Mouse (Mus musculus) kidney, adult 2 months (tissue): ENCODE results near the gene Angel2. TPM values are rescaled to one million over a fixed set of nuclear protein-coding genes. Genes with fewer than 3 reads are reported as not detected.

Experiments used
- DNase-seq: peaks from one replicate; pipeline ENCODE4 v3.0.0; 2021
- H3K27ac ChIP-seq: fragments of 200-500 bp; 2 replicates; pipeline ENCODE4 v1.5.1; 2012; ENCODE audit warnings: low read depth, low read length, control low read depth, inconsistent platforms; ENCODE audit not compliant: insufficient read depth
- H3K27me3 ChIP-seq: fragments of 200-500 bp; replicated peaks from 2 replicates; pipeline ENCODE4 v1.6.1; 2012; ENCODE audit warnings: mild to moderate bottlenecking, moderate library complexity, low read length, inconsistent platforms; ENCODE audit not compliant: control insufficient read depth, insufficient read depth
- H3K36me3 ChIP-seq: fragments of 200-500 bp; 2 replicates; pipeline ENCODE4 v1.6.1; 2012; ENCODE audit warnings: mild to moderate bottlenecking, moderate library complexity, low read length, inconsistent platforms; ENCODE audit not compliant: control insufficient read depth, insufficient read depth
- H3K4me1 ChIP-seq: fragments of 200-500 bp; 2 replicates; pipeline ENCODE4 v1.6.1; 2011; ENCODE audit warnings: low read length; ENCODE audit not compliant: control insufficient read depth, insufficient read depth
- H3K4me3 ChIP-seq: fragments of 200-500 bp; 2 replicates; pipeline ENCODE4 v1.5.1; 2011; ENCODE audit warnings: mild to moderate bottlenecking, low read depth, low read length, control low read depth; ENCODE audit not compliant: insufficient read depth
- CTCF ChIP-seq: fragments of 200-500 bp; conservative IDR thresholded peaks from 2 replicates; pipeline ENCODE4 v1.5.1; 2011; ENCODE audit warnings: low read depth, mild to moderate bottlenecking, control low read depth, low read length, moderate library complexity, mixed read lengths; ENCODE audit not compliant: insufficient read depth, insufficient read length
- POLR2A ChIP-seq: fragments of 200-500 bp; IDR thresholded peaks from one replicate; pipeline ENCODE4 v1.6.1; 2011; ENCODE audit warnings: low read depth, low read length, control low read depth
- WGBS: fragments of 180-500 bp; shearing (Covaris S2); methylation state at CpG from one replicate; pipeline ENCODE4 v1.1.7; 2018; 5-methylcytosine and 5-hydroxymethylcytosine counted together
- polyA plus RNA-seq: library from polyadenylated mRNA; depleted of rRNA; stranded (reverse); fragments of >200 nt; gene quantifications from 2 replicates; pipeline ENCODE4 v1.2.3, GENCODE M21; 2012

The Angel2 gene
- polyA plus RNA-seq, 1 experiment = 26.6 TPM

GRCm38 (mm10) chr1:190951014-190951413 is 26.1 kb downstream of the Angel2 start:
- H3K27me3 ChIP-seq = no peaks in the 10 kb centered on the region
- H3K4me3 ChIP-seq = no peak overlapping the region
- WGBS = 88% methylated on average over 5 of the region's 5 CpGs
- TF ChIP-seq CTCF (no peak), POLR2A (no peak)
- DNase-seq = no peak
- no peaks in the 10 kb centered on the region; the same call in 1 of the 2 replicates for H3K36me3 ChIP-seq
- 0 out of 2 replicates have a peak, but pooled peaks cover 3% of the 10 kb centered on the region for H3K4me1 ChIP-seq
- no peak overlapping the region for H3K27ac ChIP-seq

DNA sequence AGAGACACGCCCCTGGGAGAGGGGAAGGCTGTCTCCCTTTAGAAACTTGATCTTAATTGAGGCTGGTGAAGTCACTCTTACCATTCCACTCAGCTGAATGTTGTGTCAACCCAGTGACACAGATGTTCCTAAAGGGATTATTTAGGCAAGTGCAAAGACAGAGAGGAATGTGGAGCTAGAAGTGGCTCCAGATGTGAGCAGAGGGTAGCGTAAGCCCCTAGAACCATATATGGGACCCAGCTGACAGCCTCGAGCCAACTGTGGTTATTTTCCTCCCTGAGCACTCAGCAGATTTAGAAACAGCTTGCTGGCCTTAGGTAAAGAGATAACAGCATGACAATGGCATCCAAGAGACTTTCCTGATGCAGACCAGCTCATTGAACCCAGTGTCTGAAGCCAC is 28.1 kb downstream of the Angel2 start:
- Histone ChIP-seq H3K27me3 (no peaks in the 10 kb centered on the region), H3K27ac (no peak overlapping the region), H3K36me3 (no peaks in the 10 kb centered on the region; the same call in 1 of the 2 replicates), H3K4me3 (no peak overlapping the region), H3K4me1 (0 out of 2 replicates have a peak, but pooled peaks cover 3% of the 10 kb centered on the region)
- no peak for DNase-seq
- 85% methylated on average over 3 of the region's 3 CpGs for WGBS
- TF ChIP-seq POLR2A (no peak), CTCF (no peak)

DNA sequence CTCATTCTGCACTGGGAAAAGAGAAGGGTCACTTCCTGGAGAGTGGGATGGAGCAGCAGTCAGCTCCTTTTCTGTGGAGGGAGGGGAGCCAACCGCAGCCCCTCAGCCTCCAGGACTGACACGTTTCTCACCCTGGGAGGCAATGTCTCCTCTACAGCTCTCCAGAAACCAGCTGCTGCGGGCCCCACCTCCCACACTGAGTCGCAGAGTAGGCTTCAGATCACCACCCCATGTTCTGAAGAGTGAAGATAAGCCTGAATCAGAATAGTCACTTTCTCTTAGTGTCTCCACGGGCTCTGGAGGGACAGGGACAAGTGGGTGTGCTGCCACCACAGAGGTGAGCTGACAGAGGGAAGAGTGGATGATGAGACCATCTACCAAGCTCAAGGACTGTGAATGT is 33.9 kb downstream of the Angel2 start:
- Histone ChIP-seq H3K36me3 (no peaks in the 10 kb centered on the region), H3K4me1 (no peaks in the 10 kb centered on the region), H3K27me3 (no peaks in the 10 kb centered on the region), H3K4me3 (no peak overlapping the region), H3K27ac (no peak overlapping the region)
- 79% methylated on average over 5 of the region's 5 CpGs for WGBS
- no peak for DNase-seq
- TF ChIP-seq POLR2A = no peak

- TF ChIP-seq CTCF = no peak
- no peak for TF ChIP-seq POLR2A
- H3K27me3 ChIP-seq = no peaks in the 10 kb centered on the region
- no peak overlapping the region for H3K4me3 ChIP-seq
- DNase-seq = no peak
- no peaks in the 10 kb centered on the region for H3K4me1 ChIP-seq
- no peaks in the 10 kb centered on the region for H3K36me3 ChIP-seq
- H3K27ac ChIP-seq = no peak overlapping the region
- 96% methylated on average over 3 of the region's 3 CpGs for WGBS
Measured at GRCm38 (mm10) chr1:190962760-190963159, 37.8 kb downstream of the Angel2 start.

- Histone ChIP-seq H3K4me3 (no peak overlapping the region), H3K36me3 (no peaks in the 10 kb centered on the region), H3K27me3 (no peaks in the 10 kb centered on the region), H3K4me1 (no peaks in the 10 kb centered on the region), H3K27ac (no peak overlapping the region)
- no peak for TF ChIP-seq CTCF
- no peak for TF ChIP-seq POLR2A
- 67% methylated on average over 15 of the region's 15 CpGs for WGBS
- peak; percentile 43 for DNase-seq
Measured at GRCm38 (mm10) chr1:190964992-190965780, 40.3 kb downstream of the Angel2 start.

GRCm38 (mm10) chr1:190968010-190968409 is 43.1 kb downstream of the Angel2 start:
- H3K27me3 ChIP-seq = no peaks in the 10 kb centered on the region
- H3K4me1 ChIP-seq = no peaks in the 10 kb centered on the region
- no peak for DNase-seq
- WGBS = 88% methylated on average over 7 of the region's 7 CpGs
- no peaks in the 10 kb centered on the region for H3K36me3 ChIP-seq
- H3K4me3 ChIP-seq = no peak overlapping the region
- TF ChIP-seq POLR2A (no peak), CTCF (no peak)
- no peak overlapping the region for H3K27ac ChIP-seq

DNA sequence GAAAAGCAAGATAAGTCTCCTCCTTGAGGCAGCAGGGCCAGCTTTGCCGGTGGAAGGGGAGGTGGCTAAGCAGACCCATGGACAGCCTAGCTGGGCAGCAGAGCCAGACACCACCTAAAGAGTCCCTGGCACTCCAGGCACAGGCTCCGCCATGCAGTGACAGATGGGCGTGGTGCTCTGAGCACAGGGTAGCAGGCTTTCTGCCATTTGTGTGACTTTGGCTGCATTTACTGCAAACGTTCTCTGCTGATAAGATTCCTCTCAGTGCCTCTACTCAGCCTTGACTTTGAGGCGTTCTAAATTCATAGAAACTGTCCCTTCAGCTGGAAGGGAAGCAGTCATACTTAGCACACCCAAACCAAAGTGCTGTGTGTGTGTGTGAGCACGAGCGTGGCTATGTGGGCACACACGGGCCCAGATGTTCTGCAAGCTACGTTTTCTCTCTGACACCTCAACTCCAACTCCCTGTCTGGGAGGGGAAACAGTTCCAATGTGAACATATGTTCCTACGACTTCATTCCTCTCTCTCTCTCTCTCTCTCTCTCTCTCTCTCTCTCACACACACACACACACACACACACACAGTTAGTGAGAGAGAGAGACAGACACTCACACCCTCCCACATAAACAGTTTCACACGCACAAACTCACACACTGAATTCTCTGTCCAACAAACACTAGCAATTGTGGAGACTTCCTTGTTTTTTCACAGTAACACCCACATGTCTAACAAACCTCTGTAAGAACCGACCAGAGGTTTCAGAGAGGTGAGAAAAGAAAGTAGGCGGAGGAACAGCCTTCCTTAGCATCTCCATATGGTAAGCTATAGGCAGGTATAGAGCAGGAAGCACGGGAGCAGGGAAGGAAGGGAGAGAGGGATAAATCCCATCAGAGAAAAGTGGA is 47.0 kb downstream of the Angel2 start:
- Histone ChIP-seq H3K4me1 (no peaks in the 10 kb centered on the region), H3K27me3 (no peaks in the 10 kb centered on the region), H3K4me3 (no peak overlapping the region), H3K36me3 (no peaks in the 10 kb centered on the region), H3K27ac (no peak overlapping the region)
- TF ChIP-seq POLR2A = no peak
- TF ChIP-seq CTCF = no peak
- no peak for DNase-seq
- WGBS = 87% methylated on average over 14 of the region's 14 CpGs
